Mouse (Mus musculus) retina, postnatal 7 days (tissue): ENCODE data around the gene Dram2.
"Not testable (repeated sequence)": the region's sequence is repeated elsewhere in the genome, so short reads cannot be mapped to it uniquely, and the experiment has no call there.

ENCODE experiments used
- DNase-seq: peaks from one replicate; pipeline ENCODE4 v3.0.0-alpha.2; 2012; ENCODE audit warnings: low read depth, low spot score

The Dram2 gene

GRCm38 (mm10) chr3:106547171-106547923 is at the start of gene Dram2, which contains the start of gene Cept1:
Dram2 (plus strand) TSS chr3:106547798.
Cept1 (minus strand) TSS chr3:106547802.
- DNase-seq, result peak; percentile 90

GRCm38 (mm10) chr3:106500510-106500909 is 47.1 kb upstream of the Dram2 start:
- DNase-seq, result no peak

GRCm38 (mm10) chr3:106502892-106503291 is 44.7 kb upstream of the Dram2 start:
- no peak for DNase-seq

- no peak for DNase-seq
Observed at GRCm38 (mm10) chr3:106510669-106511068, 36.9 kb upstream of the Dram2 start.

- no peak for DNase-seq
Observed at GRCm38 (mm10) chr3:106515016-106515415, 32.6 kb upstream of the Dram2 start.

- DNase-seq, result no peak
Observed at GRCm38 (mm10) chr3:106522730-106523129, 24.9 kb upstream of the Dram2 start.

- no peak for DNase-seq
Observed at GRCm38 (mm10) chr3:106526411-106526810, 21.2 kb upstream of the Dram2 start.

- no peak for DNase-seq
Observed at GRCm38 (mm10) chr3:106528032-106528431, 19.6 kb upstream of the Dram2 start.

- DNase-seq, result no peak
Observed at GRCm38 (mm10) chr3:106533277-106533676, 14.3 kb upstream of the Dram2 start.

GRCm38 (mm10) chr3:106544721-106545316 is 2.8 kb upstream of the Dram2 start:
- no peak for DNase-seq

GRCm38 (mm10) chr3:106547924-106548539 is 434 bp downstream of the Dram2 start:
- DNase-seq, result peak; percentile 11

GRCm38 (mm10) chr3:106548971-106549370 is 1.4 kb downstream of the Dram2 start:
- no peak for DNase-seq

GRCm38 (mm10) chr3:106553411-106553810 is 5.8 kb downstream of the Dram2 start:
- no peak for DNase-seq

- DNase-seq, result no peak
Observed at GRCm38 (mm10) chr3:106555743-106556250, 8.2 kb downstream of the Dram2 start.

- DNase-seq, result no peak
Observed at GRCm38 (mm10) chr3:106558271-106558670, 10.7 kb downstream of the Dram2 start.

GRCm38 (mm10) chr3:106565876-106566275 is 18.3 kb downstream of the Dram2 start:
- DNase-seq, result no peak

- DNase-seq, result no peak
Observed at GRCm38 (mm10) chr3:106573191-106573590, 25.6 kb downstream of the Dram2 start.

GRCm38 (mm10) chr3:106579296-106579695 is 31.7 kb downstream of the Dram2 start:
- no peak for DNase-seq

- not testable (repeated sequence) for DNase-seq
Observed at GRCm38 (mm10) chr3:106593631-106594030, 46.0 kb downstream of the Dram2 start.

- DNase-seq, result no peak
Observed at GRCm38 (mm10) chr3:106618103-106618502, 70.5 kb downstream of the Dram2 start.
